Mouse (Mus musculus): ENCODE results near the gene Fam104a.

GRCm38 (mm10) chr11:113638680-113639079 is 45.3 kb downstream of the Fam104a start:
- no peak for TF ChIP-seq CTCF (IDR thresholded peaks at IDR 0.05; ENCODE audit: insufficient read depth, low read length)
- TF ChIP-seq POLR2A (IDR thresholded peaks at IDR 0.05; ENCODE audit: borderline replicate concordance, extremely low read depth, low read depth, low read length), result no peak
